Mouse (Mus musculus) embryo, embryonic 11.5 days (tissue): ENCODE measurements around the gene Ap3b1.

ENCODE experiments used
- DNase-seq: peaks from one replicate; pipeline ENCODE4 v3.0.0-alpha.2; 2012; ENCODE audit warnings: low read depth, low spot score

Gene Ap3b1

DNA sequence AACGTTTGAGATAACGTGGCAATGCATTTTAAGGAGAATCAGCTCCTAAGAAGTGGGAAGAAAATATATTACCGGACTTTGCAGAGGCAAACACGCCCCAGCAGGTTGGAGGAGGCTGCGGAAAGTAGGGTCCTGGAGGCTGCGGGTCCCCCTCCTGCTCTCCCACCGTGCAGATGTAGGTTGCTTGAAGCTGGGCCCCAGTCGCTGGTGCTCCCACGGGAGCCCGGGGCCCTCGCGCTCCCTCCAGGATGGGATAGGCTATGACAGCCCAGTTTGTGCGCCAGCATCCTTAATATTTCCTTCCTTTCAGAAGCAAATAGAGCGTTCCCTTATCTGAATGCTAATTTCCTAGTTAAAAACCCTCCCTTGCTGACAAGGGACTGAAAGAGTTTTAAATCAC lies 236.5 kb downstream of the Ap3b1 start:
- DNase-seq, result no peak

DNA sequence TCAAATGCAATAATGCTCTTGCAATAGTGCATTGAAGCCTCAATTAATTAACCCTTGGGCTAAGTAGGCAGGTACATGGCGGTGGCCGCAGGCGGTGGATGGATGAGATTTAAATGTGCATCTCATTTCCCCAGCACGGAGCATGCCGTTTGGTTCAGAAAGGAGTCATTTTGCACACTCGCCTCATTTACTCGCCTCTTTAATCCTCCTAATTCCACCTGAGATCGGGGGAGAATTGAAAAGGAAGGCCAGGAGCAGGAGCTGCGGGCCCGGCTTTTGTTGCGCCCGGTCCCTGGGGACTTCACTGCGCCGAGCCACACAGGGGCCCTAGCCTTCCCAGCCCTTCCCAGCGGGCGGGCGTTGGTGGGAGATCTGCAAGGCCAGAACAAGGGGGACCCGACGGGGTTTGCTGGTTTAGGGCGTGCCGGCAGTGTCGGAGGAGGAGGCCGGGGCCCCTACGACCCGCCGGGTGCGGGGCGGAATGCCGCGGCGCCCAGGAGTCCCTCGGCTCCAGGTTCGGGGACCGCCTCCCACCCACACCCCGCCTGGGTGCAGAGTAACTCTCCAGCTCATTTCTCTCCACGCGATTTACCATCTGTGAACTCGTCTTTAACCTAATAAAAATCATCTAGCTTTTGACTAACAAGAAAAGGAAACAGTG lies 237.1 kb downstream of the Ap3b1 start:
- no peak for DNase-seq

DNA sequence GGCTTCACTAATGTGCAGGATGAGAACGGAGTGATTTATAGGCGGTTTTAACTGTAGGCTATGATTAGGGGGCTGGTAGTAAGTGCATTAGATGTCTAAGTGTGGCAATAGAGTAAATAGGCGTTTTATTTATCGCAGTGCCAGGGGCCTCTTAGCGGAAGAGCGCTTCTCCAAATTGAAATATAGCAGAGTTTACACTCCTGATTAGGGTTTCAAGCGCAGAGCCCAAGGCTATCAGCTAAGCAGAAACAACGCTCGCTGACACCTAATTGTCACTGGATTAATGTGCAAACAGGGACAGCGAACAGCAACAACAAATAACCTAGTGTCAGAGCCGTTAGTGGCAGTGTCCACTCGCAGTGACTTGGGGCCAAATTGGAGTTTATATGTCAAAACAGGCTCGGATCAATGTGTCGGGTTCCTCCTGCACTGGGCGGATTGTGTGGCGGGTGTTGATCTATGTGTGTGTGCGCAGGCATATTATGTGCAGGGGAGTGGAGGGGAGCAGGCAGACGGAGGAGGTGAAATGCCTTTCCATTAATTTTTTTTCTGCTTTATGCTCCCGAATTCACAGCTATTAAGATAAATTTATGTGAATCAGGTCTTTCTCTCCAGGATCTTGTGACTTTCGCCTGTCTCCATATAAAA lies 237.8 kb downstream of the Ap3b1 start:
- no peak for DNase-seq

DNA sequence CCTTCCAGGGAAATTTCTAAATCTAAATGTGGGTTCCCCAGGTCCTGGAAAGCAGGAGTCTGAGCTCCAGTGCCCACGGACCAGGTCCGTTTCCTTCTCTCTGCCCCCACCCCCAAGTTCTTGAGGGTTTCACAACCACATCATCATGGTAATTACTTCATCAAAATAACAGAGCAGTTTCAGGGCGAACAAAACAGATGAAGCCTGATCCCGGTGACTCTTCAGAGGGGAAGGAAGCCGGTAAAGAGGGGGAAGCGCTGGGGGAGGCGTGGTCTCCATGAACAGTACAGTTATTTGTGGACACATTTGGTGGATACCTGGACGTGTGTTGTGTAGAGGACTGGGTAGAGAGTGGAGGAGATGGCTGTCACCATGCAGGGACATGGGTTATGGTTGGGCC lies 241.0 kb downstream of the Ap3b1 start:
- no peak for DNase-seq

DNA sequence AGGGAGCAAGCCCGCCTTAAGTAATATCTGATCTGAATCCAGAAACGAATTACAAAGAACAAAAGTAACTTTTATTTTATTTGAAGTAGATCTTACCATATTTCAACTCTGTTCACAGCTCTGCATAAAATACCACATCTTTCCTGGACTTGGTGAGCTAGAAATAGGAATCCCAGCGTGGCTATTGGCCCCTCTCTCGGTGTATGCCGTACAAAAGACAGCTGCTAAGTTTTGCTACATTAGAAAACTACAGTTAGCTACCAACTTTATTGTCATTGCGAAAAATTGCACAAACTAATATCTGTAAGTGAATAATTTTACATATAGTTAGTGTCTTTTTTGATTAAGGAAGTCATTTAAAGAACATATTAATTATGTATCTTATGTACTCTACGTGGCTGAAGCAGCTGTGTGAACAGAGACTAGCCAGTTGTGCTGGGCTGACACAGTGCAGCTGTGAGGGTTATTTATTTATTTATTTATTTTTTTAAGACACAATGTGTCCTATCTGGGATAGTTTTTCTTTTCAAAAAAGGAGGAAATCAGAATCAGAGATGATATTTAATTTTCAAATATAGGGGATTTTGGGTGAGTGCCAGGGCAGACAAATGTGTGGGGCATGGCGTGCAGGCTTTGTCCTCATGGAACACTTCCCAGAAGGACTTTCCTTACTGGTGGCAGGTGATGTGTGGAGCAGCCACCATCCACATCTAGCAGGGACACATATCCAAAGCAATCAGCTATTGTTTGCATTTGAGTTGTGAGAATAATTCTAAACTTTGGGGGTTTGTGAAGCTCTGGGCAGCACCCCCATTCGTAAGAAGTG lies 248.5 kb downstream of the Ap3b1 start:
- DNase-seq, result no peak

DNA sequence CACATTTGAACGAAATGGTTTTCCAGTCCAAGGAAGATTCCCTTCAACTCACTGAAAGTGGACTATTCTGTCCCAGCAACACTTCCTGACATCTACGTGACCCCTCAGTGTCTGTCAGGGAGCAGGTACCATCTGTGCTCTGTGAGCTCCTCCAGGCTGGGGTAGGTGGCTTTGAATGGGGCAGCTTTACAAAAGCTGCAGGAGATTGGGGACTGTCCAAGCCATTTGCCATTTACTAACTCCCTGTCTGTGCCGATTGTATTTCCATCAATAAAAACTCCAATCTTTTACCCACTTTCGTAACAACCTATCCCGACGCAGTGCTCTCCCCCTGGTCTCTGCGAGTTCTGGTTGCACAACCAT lies 249.1 kb downstream of the Ap3b1 start:
- DNase-seq, result no peak

DNA sequence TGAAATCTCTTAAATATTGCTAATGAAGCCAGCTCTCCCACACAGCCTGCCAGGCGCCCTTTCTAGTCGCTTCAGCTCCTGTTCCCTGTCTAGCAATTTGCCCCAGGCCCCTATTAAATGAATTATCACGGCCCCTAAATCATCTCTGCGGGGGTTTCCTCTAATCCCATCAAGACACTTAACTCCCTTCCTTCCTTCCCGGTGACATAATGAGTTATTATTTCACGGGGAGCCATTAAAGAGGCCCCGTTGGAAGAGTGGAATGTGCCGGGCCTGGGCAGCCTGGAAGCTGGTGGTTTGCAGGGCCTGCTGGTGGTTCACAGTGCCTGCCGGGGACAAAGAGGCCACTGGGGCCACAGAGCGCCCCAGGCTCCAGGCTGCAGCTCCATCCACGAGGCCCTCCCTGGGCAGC lies 249.7 kb downstream of the Ap3b1 start:
- DNase-seq, result peak; percentile 75

DNA sequence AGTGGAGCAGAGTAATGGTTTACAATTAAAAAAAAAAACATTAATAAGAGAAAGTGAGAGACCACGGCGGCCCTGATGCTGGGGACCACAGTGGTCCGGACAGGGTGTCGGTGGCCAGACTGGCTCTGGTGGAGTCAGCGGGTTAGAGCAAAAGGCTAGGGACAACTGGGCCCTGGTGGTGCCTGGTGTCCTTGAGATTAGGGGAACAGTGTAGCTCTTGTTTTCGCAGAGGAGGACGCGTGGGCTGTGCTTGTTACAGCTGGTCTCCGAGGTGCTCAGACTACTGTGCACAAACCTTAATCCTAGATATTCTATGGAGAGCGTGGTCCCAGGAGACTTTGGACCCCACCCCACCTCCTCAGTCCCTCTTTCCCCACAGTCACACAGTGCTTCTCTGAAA lies 250.2 kb downstream of the Ap3b1 start:
- DNase-seq, result no peak
